Mouse (Mus musculus) bone marrow macrophage, adult 2 months (primary cell): Measurements from ENCODE around the gene Bivm. TPM values are rescaled to one million over a fixed set of nuclear protein-coding genes. Genes with fewer than 3 reads are reported as not detected.

Source experiments
- H3K27ac ChIP-seq: 2 replicates; pipeline ENCODE4 v1.5.1; 2012; ENCODE audit warnings: low read depth, low read length; ENCODE audit not compliant: insufficient read depth
- H3K4me1 ChIP-seq: 2 replicates; pipeline ENCODE4 v1.6.1; 2012; ENCODE audit warnings: low read length; ENCODE audit not compliant: control insufficient read depth, insufficient read depth
- H3K4me3 ChIP-seq: 2 replicates; pipeline ENCODE4 v1.5.1; 2012; ENCODE audit warnings: mild to moderate bottlenecking, low read length, moderate library complexity; ENCODE audit not compliant: insufficient read depth
- CTCF ChIP-seq: IDR thresholded peaks from 2 replicates; pipeline ENCODE4 v1.5.1; 2012; ENCODE audit warnings: low read depth, mild to moderate bottlenecking, low read length, moderate library complexity
- POLR2A ChIP-seq: IDR thresholded peaks from 2 replicates; pipeline ENCODE4 v1.6.1; 2012; ENCODE audit warnings: mild to moderate bottlenecking, low read depth, low read length, borderline replicate concordance
- polyA plus RNA-seq: library from polyadenylated mRNA; stranded (reverse); fragments of >200 nt; gene quantifications from 2 replicates; pipeline ENCODE4 v1.2.4, GENCODE M21; 2012; ENCODE audit not compliant: missing spikeins, insufficient read depth, insufficient read length

Gene Bivm
- 12.1 and 13.7 TPM in 2 replicates for polyA plus RNA-seq

GRCm38 (mm10) chr1:44118239-44119054 is at the start of gene Bivm, which contains the start of gene Kdelc1:
Bivm (plus strand) TSS chr1:44118957.
Kdelc1 (minus strand) TSS chr1:44118808.
- TF ChIP-seq CTCF (no peak), POLR2A (no peak)
- peaks cover 9% of the 10 kb centered on the region for H3K4me1 ChIP-seq
- peak within 1 kb of the TSS; percentile 70 for H3K4me3 ChIP-seq
- peak within 1 kb of the TSS; percentile 80 for H3K27ac ChIP-seq

DNA sequence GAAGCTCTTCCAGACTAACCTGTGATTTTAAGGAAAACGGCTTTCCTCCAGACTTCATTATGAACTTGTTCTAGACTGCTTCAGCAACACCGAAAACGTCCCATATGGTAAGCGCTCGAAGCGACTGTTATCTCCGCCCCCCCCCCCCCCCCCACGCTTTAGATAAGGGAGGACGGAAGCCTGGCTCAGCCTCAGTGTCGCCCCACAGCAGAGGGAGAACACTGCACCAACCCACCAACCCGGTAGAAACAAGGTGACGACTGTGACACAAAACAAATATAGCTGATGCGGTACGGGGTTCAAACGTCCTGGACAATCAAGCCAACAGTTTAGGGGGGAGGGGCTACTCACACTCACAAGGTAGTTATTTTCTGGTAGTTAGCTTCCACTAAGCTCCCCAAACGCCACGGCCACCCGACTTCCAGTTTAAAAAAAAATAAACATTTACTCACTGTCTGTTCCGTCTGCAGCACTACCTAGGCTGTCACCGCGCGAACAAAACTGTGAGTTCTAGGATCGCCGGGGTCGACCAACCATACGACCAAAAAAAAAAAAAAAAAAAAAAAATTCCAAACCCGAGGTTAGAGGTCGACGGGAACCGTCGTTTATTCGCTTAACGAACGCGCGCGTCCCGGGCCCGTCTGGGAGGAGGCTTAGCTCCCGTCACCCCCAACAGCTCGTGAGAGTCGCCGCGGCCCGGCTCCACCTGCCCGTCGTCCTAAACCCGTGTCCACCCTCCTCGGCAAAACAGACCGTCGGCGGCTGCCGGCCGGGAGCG is 17.1 kb upstream of the Bivm start:
- Histone ChIP-seq H3K27ac (peak overlapping the region; percentile 58), H3K4me3 (peak overlapping the region; percentile 96), H3K4me1 (peaks cover 7% of the 10 kb centered on the region)
- TF ChIP-seq POLR2A (no peak), CTCF (no peak)

GRCm38 (mm10) chr1:44102259-44102717 is 16.5 kb upstream of the Bivm start, which contains the start of gene Tex30:
Tex30 (minus strand) TSS chr1:44102441.
- peak within 1 kb of the TSS; percentile 58 for H3K27ac ChIP-seq
- peaks cover 7% of the 10 kb centered on the region for H3K4me1 ChIP-seq
- H3K4me3 ChIP-seq: peak within 1 kb of the TSS; percentile 96
- TF ChIP-seq CTCF (no peak), POLR2A (no peak)

GRCm38 (mm10) chr1:44102939-44103338 is 15.8 kb upstream of the Bivm start:
- Histone ChIP-seq H3K4me3 (peak overlapping the region; percentile 67; the same call in 1 of the 2 replicates), H3K4me1 (peaks cover 7% of the 10 kb centered on the region), H3K27ac (no peak overlapping the region)
- TF ChIP-seq POLR2A: no peak
- TF ChIP-seq CTCF: no peak

DNA sequence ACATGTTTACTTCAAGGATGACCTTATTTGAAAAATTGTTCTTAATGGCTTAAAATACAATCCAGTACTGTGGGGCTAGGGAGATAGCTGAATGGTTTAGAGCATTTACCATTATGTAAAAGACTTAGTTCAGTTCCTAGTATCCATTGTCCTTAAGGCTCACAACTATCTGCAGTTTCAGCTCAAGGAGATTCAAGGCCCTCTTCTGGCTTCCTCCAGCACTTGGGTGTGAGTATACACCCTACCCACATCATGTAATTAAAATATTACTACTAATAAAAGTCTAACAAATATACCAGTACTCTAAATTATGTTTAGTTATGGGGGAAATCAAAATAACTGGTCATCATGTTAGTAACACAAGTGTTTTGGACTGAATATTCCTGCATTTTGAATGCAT is 1.2 kb upstream of the Bivm start:
- Histone ChIP-seq H3K27ac (no peak overlapping the region), H3K4me3 (peak overlapping the region; percentile 30; the same call in 1 of the 2 replicates), H3K4me1 (peaks cover 8% of the 10 kb centered on the region)
- TF ChIP-seq POLR2A (no peak), CTCF (no peak)

GRCm38 (mm10) chr1:44119201-44120073 is 680 bp downstream of the Bivm start:
- Histone ChIP-seq H3K4me1 (peaks cover 9% of the 10 kb centered on the region), H3K27ac (peak overlapping the region; percentile 80), H3K4me3 (peak overlapping the region; percentile 70)
- TF ChIP-seq CTCF: no peak
- TF ChIP-seq POLR2A: no peak

DNA sequence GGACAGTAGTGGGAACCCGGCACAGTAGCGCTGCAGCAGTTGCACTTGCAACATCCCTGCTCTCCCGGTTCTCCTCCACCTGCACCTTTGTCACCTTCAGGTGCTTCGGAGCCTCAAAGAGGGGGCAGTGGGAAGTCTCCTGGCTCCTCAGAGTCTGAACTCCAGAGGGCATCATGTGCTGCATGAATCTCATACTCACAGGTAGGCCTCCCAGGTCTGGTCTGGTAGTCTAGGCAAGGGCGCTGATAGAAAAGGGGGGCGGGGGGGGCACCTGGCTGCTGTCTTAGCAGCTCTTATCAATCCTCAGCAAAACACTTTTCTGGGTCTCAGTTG is 1.3 kb downstream of the Bivm start:
- TF ChIP-seq CTCF: no peak; the same call in 1 of the 2 replicates
- TF ChIP-seq POLR2A: no peak
- Histone ChIP-seq H3K27ac (peak overlapping the region; percentile 27; the same call in 1 of the 2 replicates), H3K4me1 (peaks cover 9% of the 10 kb centered on the region), H3K4me3 (peak overlapping the region; percentile 70)

DNA sequence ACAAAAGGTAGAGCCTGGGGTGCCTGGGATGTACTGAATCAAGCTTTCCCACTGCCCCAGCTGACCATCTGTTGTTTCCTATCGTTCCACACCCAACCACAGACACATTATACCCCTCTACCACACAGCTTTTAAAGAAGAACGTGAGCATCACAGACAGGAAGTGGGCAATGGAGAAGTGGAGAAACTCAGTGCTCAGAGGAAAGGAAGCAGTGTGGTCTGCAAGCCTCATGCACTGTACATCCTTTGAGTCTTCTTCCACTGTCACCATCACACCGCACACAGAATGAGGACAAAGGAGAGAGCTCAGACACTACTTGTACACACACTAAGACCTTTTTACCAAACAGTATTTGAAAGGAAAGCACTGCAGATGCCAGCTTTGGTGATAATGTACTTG is 3.5 kb downstream of the Bivm start:
- TF ChIP-seq CTCF (no peak), POLR2A (no peak)
- H3K4me1 ChIP-seq: peaks cover 9% of the 10 kb centered on the region
- H3K4me3 ChIP-seq: no peak overlapping the region
- no peak overlapping the region for H3K27ac ChIP-seq

GRCm38 (mm10) chr1:44125590-44125989 is 6.8 kb downstream of the Bivm start:
- no peak overlapping the region for H3K4me3 ChIP-seq
- peaks cover 7% of the 10 kb centered on the region for H3K4me1 ChIP-seq
- H3K27ac ChIP-seq: no peak overlapping the region
- no peak for TF ChIP-seq POLR2A
- TF ChIP-seq CTCF: no peak
